Mouse (Mus musculus) G1E (cell line): ENCODE data around the gene Dlgap1. TPM values are rescaled to one million over a fixed set of nuclear protein-coding genes. Genes with fewer than 3 reads are reported as not detected.

Source experiments
- ATAC-seq: 2 replicates; pipeline ENCODE4 v1.8.0; 2016; ENCODE audit warnings: mild to moderate bottlenecking; ENCODE audit not compliant: insufficient number of reproducible peaks, poor library complexity, low FRiP score, severe bottlenecking; ENCODE audit errors: extremely low read depth
- DNase-seq: peaks from one replicate; pipeline ENCODE4 v3.0.0; 2012; ENCODE audit warnings: low spot score
- H3K27me3 ChIP-seq: 2 replicates; pipeline ENCODE4 v1.6.1; 2012; ENCODE audit warnings: mild to moderate bottlenecking, low read length, inconsistent platforms; ENCODE audit not compliant: insufficient read depth
- H3K36me3 ChIP-seq: replicated peaks from 2 replicates; pipeline ENCODE3; 2012; ENCODE audit warnings: mild to moderate bottlenecking, inconsistent platforms
- H3K4me1 ChIP-seq: 2 replicates; pipeline ENCODE4 v1.6.1; 2012; ENCODE audit warnings: low read depth, low read length, inconsistent platforms, mixed read lengths; ENCODE audit not compliant: insufficient read depth
- H3K4me3 ChIP-seq: 2 replicates; pipeline ENCODE4 v1.5.1; 2012; ENCODE audit warnings: low read depth, mild to moderate bottlenecking, inconsistent platforms, low read length, moderate library complexity, mixed read lengths
- H3K9me3 ChIP-seq: replicated peaks from 2 replicates; pipeline ENCODE4 v1.6.1; 2012; ENCODE audit warnings: inconsistent platforms
- CTCF ChIP-seq: IDR thresholded peaks from 2 replicates; pipeline ENCODE4 v1.5.1; 2012; ENCODE audit warnings: low read depth, low read length, inconsistent platforms, mixed read lengths
- GATA1 ChIP-seq: IDR thresholded peaks from 2 replicates; pipeline ENCODE4 v1.6.1; 2012; ENCODE audit warnings: borderline replicate concordance, low read length, inconsistent platforms, mixed read lengths
- GATA2 ChIP-seq: IDR thresholded peaks from 2 replicates; pipeline ENCODE4 v1.6.1; 2012; ENCODE audit warnings: low read depth, low read length, inconsistent platforms, borderline replicate concordance
- POLR2AphosphoS5 ChIP-seq: IDR thresholded peaks from 2 replicates; pipeline ENCODE4 v1.6.1; 2012; ENCODE audit warnings: low read depth, low read length, inconsistent platforms; ENCODE audit not compliant: insufficient replicate concordance
- TAL1 ChIP-seq: conservative IDR thresholded peaks from 2 replicates; pipeline ENCODE4 v1.6.1; 2012; ENCODE audit warnings: low read depth, low read length, inconsistent platforms, mixed read lengths
- polyA plus RNA-seq: library from polyadenylated mRNA; stranded (reverse); fragments of >175 nt; gene quantifications from 2 replicates; pipeline ENCODE4 v1.2.3, GENCODE M21; 2012
- total RNA-seq, 2 experiments: library from RNA; stranded (forward) in 1 of 2; stranded (reverse) in 1 of 2; fragments of 200-1000 nt in 1 of 2; fragments of >200 nt in 1 of 2; fragmentation: Nextera tagmentation in 1 of 2; gene quantifications; 2 replicates each; pipeline ENCODE4 v1.2.3; 2014 to 2017

Dlgap1 gene
- total and polyA plus RNA-seq, 3 experiments = 0.22 TPM; not detected in 2

DNA sequence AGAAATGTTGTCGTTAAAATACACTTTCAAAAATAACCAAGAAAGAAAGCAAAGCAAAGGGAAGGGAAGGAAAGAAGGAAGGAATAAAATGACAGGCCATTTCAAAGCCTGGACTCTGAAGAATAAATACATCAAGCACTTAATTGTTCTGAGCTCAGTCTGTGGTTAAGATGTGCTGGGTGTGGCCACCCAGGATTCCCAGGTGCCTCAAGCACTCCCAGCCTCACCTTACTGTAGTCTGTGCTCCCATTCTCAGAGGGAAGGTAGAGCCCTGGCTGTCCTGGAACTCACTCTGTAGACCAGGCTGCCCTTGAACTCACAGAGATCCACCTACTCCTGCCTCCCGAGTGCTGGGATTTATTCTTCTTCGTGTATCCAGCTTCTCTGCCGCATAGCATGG lies 821.9 kb downstream of the Dlgap1 start:
- no peaks in the 10 kb centered on the region for H3K27me3 ChIP-seq
- no peaks in the 10 kb centered on the region for H3K36me3 ChIP-seq
- H3K4me3 ChIP-seq = no peak overlapping the region
- no peaks in the 10 kb centered on the region for H3K4me1 ChIP-seq
- TF ChIP-seq GATA2 (no peak), TAL1 (no peak), POLR2AphosphoS5 (no peak), GATA1 (no peak), CTCF (no peak)
- DNase-seq = no peak
- peaks cover 8% of the 10 kb centered on the region for H3K9me3 ChIP-seq
- no peak for ATAC-seq

- Histone ChIP-seq H3K4me3 (no peak overlapping the region), H3K27me3 (no peaks in the 10 kb centered on the region), H3K9me3 (peaks cover 8% of the 10 kb centered on the region), H3K36me3 (no peaks in the 10 kb centered on the region), H3K4me1 (no peaks in the 10 kb centered on the region)
- ATAC-seq (no peak), DNase-seq (no peak)
- no peak for TF ChIP-seq POLR2AphosphoS5
- no peak for TF ChIP-seq GATA1
- no peak for TF ChIP-seq GATA2
- TF ChIP-seq CTCF = no peak
- no peak for TF ChIP-seq TAL1
Measured at GRCm38 (mm10) chr17:70791596-70792275, 822.9 kb downstream of the Dlgap1 start.

GRCm38 (mm10) chr17:70794291-70794690 lies 825.4 kb downstream of the Dlgap1 start:
- Histone ChIP-seq H3K36me3 (no peaks in the 10 kb centered on the region), H3K4me1 (no peaks in the 10 kb centered on the region), H3K4me3 (no peak overlapping the region), H3K27me3 (no peaks in the 10 kb centered on the region), H3K9me3 (peaks cover 6% of the 10 kb centered on the region; the same call in 1 of the 2 replicates)
- DNase-seq = no peak
- TF ChIP-seq CTCF = no peak
- TF ChIP-seq POLR2AphosphoS5 = no peak
- TF ChIP-seq GATA2 = no peak
- no peak for TF ChIP-seq GATA1
- no peak for TF ChIP-seq TAL1
- no peak for ATAC-seq

- no peak overlapping the region for H3K4me3 ChIP-seq
Measured at GRCm38 (mm10) chr17:70794722-70795121, 825.8 kb downstream of the Dlgap1 start.

DNA sequence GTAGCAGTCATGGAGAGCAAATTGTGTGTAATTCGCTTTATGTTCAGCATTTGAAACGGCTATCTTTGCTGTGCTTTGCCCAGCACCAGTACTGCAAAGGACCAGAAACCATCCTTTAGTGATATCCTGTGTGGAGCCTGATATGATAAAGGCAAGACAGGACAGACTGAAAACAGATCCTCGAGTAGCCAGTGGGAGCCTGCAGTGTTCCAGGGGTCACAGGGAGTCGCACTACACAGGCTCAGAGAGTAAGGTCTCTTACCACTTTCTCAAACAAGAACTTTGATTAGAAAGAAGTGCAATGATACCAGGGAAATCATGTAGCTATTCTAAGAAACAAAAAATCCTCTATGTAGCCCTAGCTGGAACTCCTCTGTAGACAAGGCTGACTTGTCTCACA lies 826.3 kb downstream of the Dlgap1 start:
- Histone ChIP-seq H3K9me3 (peaks cover 6% of the 10 kb centered on the region; the same call in 1 of the 2 replicates), H3K4me3 (no peak overlapping the region), H3K27me3 (no peaks in the 10 kb centered on the region), H3K4me1 (no peaks in the 10 kb centered on the region), H3K36me3 (no peaks in the 10 kb centered on the region)
- TF ChIP-seq TAL1 = no peak
- no peak for TF ChIP-seq CTCF
- no peak for TF ChIP-seq POLR2AphosphoS5
- no peak for TF ChIP-seq GATA2
- TF ChIP-seq GATA1 = no peak
- ATAC-seq (no peak), DNase-seq (no peak)

More at GRCm38 (mm10) chr17:70794722-70795121, 825.8 kb downstream of the Dlgap1 start:
- Histone ChIP-seq H3K4me1 (no peaks in the 10 kb centered on the region), H3K36me3 (no peaks in the 10 kb centered on the region), H3K9me3 (peaks cover 6% of the 10 kb centered on the region; the same call in 1 of the 2 replicates), H3K27me3 (no peaks in the 10 kb centered on the region)
- TF ChIP-seq POLR2AphosphoS5 = no peak
- ATAC-seq (no peak), DNase-seq (no peak)

GRCm38 (mm10) chr17:70796940-70797772 lies 828.3 kb downstream of the Dlgap1 start:
- ATAC-seq = no peak
- DNase-seq = no peak
- TF ChIP-seq POLR2AphosphoS5 = no peak
- no peak for TF ChIP-seq CTCF
- no peak for TF ChIP-seq GATA1
- TF ChIP-seq TAL1 = no peak
- TF ChIP-seq GATA2 = no peak

More at GRCm38 (mm10) chr17:70796940-70797772, 828.3 kb downstream of the Dlgap1 start:
- Histone ChIP-seq H3K9me3 (peaks cover 4% of the 10 kb centered on the region; the same call in 1 of the 2 replicates), H3K4me3 (no peak overlapping the region), H3K36me3 (no peaks in the 10 kb centered on the region), H3K27me3 (no peaks in the 10 kb centered on the region), H3K4me1 (no peaks in the 10 kb centered on the region)
